Mouse (Mus musculus): ENCODE results near the gene Tex10. TPM values are rescaled to one million over a fixed set of nuclear protein-coding genes. Genes with fewer than 3 reads are reported as not detected.

Gene Tex10
- polyA plus RNA-seq, 1 experiment = 9.2 TPM

- TF ChIP-seq CTCF (IDR thresholded peaks at IDR 0.05; ENCODE audit: extremely low read depth, insufficient read depth, insufficient read length, insufficient replicate concordance) (no peak), POLR2A (IDR thresholded peaks at IDR 0.05; ENCODE audit: low read depth, low read length) (no peak)
- Histone ChIP-seq H3K27me3 (ENCODE audit: control insufficient read depth, insufficient read depth, low read length) (no peaks in the 10 kb centered on the region), H3K27ac (ENCODE audit: insufficient read depth, low read length) (no peak overlapping the region), H3K36me3 (ENCODE audit: control insufficient read depth, insufficient read depth, low read length) (no peaks in the 10 kb centered on the region; the same call in 1 of the 2 replicates), H3K4me3 (ENCODE audit: extremely low read depth, insufficient read depth, insufficient read length) (no peak overlapping the region), H3K4me1 (ENCODE audit: control insufficient read depth, insufficient read depth, insufficient read length) (no peaks in the 10 kb centered on the region)
- DNase-seq (ENCODE audit: low read depth in 1 of 2, low spot score in 2 of 2) = no peak
- WGBS = 89% methylated on average over 16 of the region's 16 CpGs
These were observed 70.1 kb downstream of the Tex10 start for GRCm38 (mm10) chr4:48403066-48403640.

GRCm38 (mm10) chr4:48396949-48397348 lies 76.3 kb downstream of the Tex10 start:
- Histone ChIP-seq H3K36me3 (ENCODE audit: control insufficient read depth, insufficient read depth, low read length) (peaks cover 5% of the 10 kb centered on the region), H3K4me3 (ENCODE audit: extremely low read depth, insufficient read depth, insufficient read length) (no peak overlapping the region), H3K4me1 (ENCODE audit: control insufficient read depth, insufficient read depth, insufficient read length) (no peaks in the 10 kb centered on the region), H3K27ac (ENCODE audit: insufficient read depth, low read length) (no peak overlapping the region), H3K27me3 (ENCODE audit: control insufficient read depth, insufficient read depth, low read length) (no peaks in the 10 kb centered on the region)
- 91% methylated on average over 3 of the region's 3 CpGs for WGBS
- TF ChIP-seq POLR2A (IDR thresholded peaks at IDR 0.05; ENCODE audit: low read depth, low read length) = no peak
- no peak for TF ChIP-seq CTCF (IDR thresholded peaks at IDR 0.05; ENCODE audit: extremely low read depth, insufficient read depth, insufficient read length, insufficient replicate concordance)
- no peak for DNase-seq (ENCODE audit: low read depth in 1 of 2, low spot score in 2 of 2)

- no peak overlapping the region for H3K27ac ChIP-seq (ENCODE audit: insufficient read depth, low read length)
- no peak overlapping the region for H3K4me3 ChIP-seq (ENCODE audit: extremely low read depth, insufficient read depth, insufficient read length)
- no peaks in the 10 kb centered on the region for H3K27me3 ChIP-seq (ENCODE audit: control insufficient read depth, insufficient read depth, low read length)
- H3K4me1 ChIP-seq (ENCODE audit: control insufficient read depth, insufficient read depth, insufficient read length) = no peaks in the 10 kb centered on the region
- TF ChIP-seq CTCF (IDR thresholded peaks at IDR 0.05; ENCODE audit: extremely low read depth, insufficient read depth, insufficient read length, insufficient replicate concordance) = no peak
- TF ChIP-seq POLR2A (IDR thresholded peaks at IDR 0.05; ENCODE audit: low read depth, low read length) = no peak
- 94% methylated on average over 5 of the region's 5 CpGs for WGBS
- H3K36me3 ChIP-seq (ENCODE audit: control insufficient read depth, insufficient read depth, low read length) = peaks cover 1% of the 10 kb centered on the region; the same call in 1 of the 2 replicates
- no peak for DNase-seq (ENCODE audit: low read depth in 1 of 2, low spot score in 2 of 2)
These were observed 90.8 kb downstream of the Tex10 start for GRCm38 (mm10) chr4:48382506-48382905.

GRCm38 (mm10) chr4:48380940-48381339 lies 92.3 kb downstream of the Tex10 start:
- Histone ChIP-seq H3K4me3 (ENCODE audit: extremely low read depth, insufficient read depth, insufficient read length) (no peak overlapping the region), H3K27me3 (ENCODE audit: control insufficient read depth, insufficient read depth, low read length) (no peaks in the 10 kb centered on the region), H3K27ac (ENCODE audit: insufficient read depth, low read length) (no peak overlapping the region), H3K36me3 (ENCODE audit: control insufficient read depth, insufficient read depth, low read length) (peaks cover 1% of the 10 kb centered on the region; the same call in 1 of the 2 replicates), H3K4me1 (ENCODE audit: control insufficient read depth, insufficient read depth, insufficient read length) (no peaks in the 10 kb centered on the region)
- DNase-seq (ENCODE audit: low read depth in 1 of 2, low spot score in 2 of 2) = peak; percentile 23 to 54
- WGBS = 10% methylated on average over 2 of the region's 2 CpGs
- TF ChIP-seq CTCF (IDR thresholded peaks at IDR 0.05; ENCODE audit: extremely low read depth, insufficient read depth, insufficient read length, insufficient replicate concordance) (peak; percentile 41; the same call in 1 of the 2 replicates), POLR2A (IDR thresholded peaks at IDR 0.05; ENCODE audit: low read depth, low read length) (no peak)

Other genes with a start within 250 kb of the Tex10 start
- 5.4 and 6.5 TPM in 2 replicates for gene Erp44, start 193.9 kb downstream of the Tex10 start, polyA plus RNA-seq (2012; rRNA removed)
- gene Invs, start 193.7 kb downstream of the Tex10 start, polyA plus RNA-seq (2012; rRNA removed) = 3.4 and 4.4 TPM in 2 replicates
- gene Msantd3, start 66.5 kb upstream of the Tex10 start, polyA plus RNA-seq (2012; rRNA removed) = 0.60 and 0.69 TPM in 2 replicates
- 0.58 and 0.63 TPM in 2 replicates for gene Tmeff1, start 111.7 kb upstream of the Tex10 start, polyA plus RNA-seq (2012; rRNA removed)
- not detected in 2 replicates for gene Cavin4, start 190.1 kb upstream of the Tex10 start, polyA plus RNA-seq (2012; rRNA removed)

All from spleen, adult 2 months (tissue).